Mouse (Mus musculus) CD4-positive, CD25-positive, alpha-beta regulatory T cell, adult 4 months (primary cell): ENCODE measurements around the gene Xpot. TPM values are rescaled to one million over a fixed set of nuclear protein-coding genes. Genes with fewer than 3 reads are reported as not detected.

Experiments used
- ATAC-seq: one replicate; pipeline ENCODE4 v1.8.0; 2017
- polyA plus RNA-seq, 2 experiments: library from polyadenylated mRNA; unstranded; fragments of 100-300 nt; shearing (Covaris generic); gene quantifications; one replicate each; pipeline ENCODE4 v1.2.1; 2017

The Xpot gene
- polyA plus RNA-seq, 2 experiments from 2014 or later = 14.3 to 20.0 TPM

GRCm38 (mm10) chr10:121571031-121571430, 55.1 kb downstream of the Xpot start:
- ATAC-seq = no peak

- no peak for ATAC-seq
Measured at GRCm38 (mm10) chr10:121569796-121570195, 56.3 kb downstream of the Xpot start.

- no peak for ATAC-seq
Measured at GRCm38 (mm10) chr10:121569001-121569589, 57.0 kb downstream of the Xpot start.

GRCm38 (mm10) chr10:121568534-121568933, 57.6 kb downstream of the Xpot start:
- ATAC-seq = no peak

- ATAC-seq = no peak
Measured at GRCm38 (mm10) chr10:121568026-121568425, 58.1 kb downstream of the Xpot start.

- ATAC-seq = no peak
Measured at GRCm38 (mm10) chr10:121564447-121564846, 61.7 kb downstream of the Xpot start.

GRCm38 (mm10) chr10:121558231-121558630, 67.9 kb downstream of the Xpot start:
- no peak for ATAC-seq

GRCm38 (mm10) chr10:121556263-121556662, 69.9 kb downstream of the Xpot start:
- ATAC-seq = no peak

GRCm38 (mm10) chr10:121550334-121550733, 75.8 kb downstream of the Xpot start:
- no peak for ATAC-seq

- ATAC-seq = no peak
Measured at GRCm38 (mm10) chr10:121549670-121550069, 76.5 kb downstream of the Xpot start.

GRCm38 (mm10) chr10:121547162-121547561, 79.0 kb downstream of the Xpot start:
- no peak for ATAC-seq

- no peak for ATAC-seq
Measured at GRCm38 (mm10) chr10:121543577-121543976, 82.6 kb downstream of the Xpot start.

- ATAC-seq = no peak
Measured at GRCm38 (mm10) chr10:121542156-121542555, 84.0 kb downstream of the Xpot start.

Other genes starting within 250 kb of the Xpot start
- gene Rassf3, start 150.0 kb downstream of the Xpot start, polyA plus RNA-seq = 1 to 10 TPM; 5.4 to 5.5 TPM
- 100 to 1,000 TPM in 1 of 2 experiments, 10 to 100 TPM in 1; 86.5 to 118 TPM for gene Tbk1, start 39.5 kb downstream of the Xpot start, polyA plus RNA-seq
- gene D930020B18Rik, start 15.3 kb upstream of the Xpot start, polyA plus RNA-seq = under 1 TPM; 0.59 to 0.81 TPM
- gene BC048403, start 113.6 kb upstream of the Xpot start, polyA plus RNA-seq = 1 to 10 TPM; 4.1 to 5.5 TPM